Mouse (Mus musculus): Measurements from ENCODE around the gene Olfr922. TPM values are rescaled to one million over a fixed set of nuclear protein-coding genes. Genes with fewer than 3 reads are reported as not detected.

Olfr922 gene
- polyA plus RNA-seq, 1 experiment from 2014 or later, result not detected

Other genes with a start within 250 kb of the Olfr922 start
- not detected in 2 replicates for gene Olfr912, start 234.4 kb upstream of the Olfr922 start, polyA plus RNA-seq (2015; fragmentation: Nextera tagmentation; extraction: Ambion mirVana)
- gene Olfr913, start 221.9 kb upstream of the Olfr922 start, polyA plus RNA-seq (2015; fragmentation: Nextera tagmentation; extraction: Ambion mirVana), result not detected in 2 replicates
- not detected in 2 replicates for gene Olfr914, start 209.5 kb upstream of the Olfr922 start, polyA plus RNA-seq (2015; fragmentation: Nextera tagmentation; extraction: Ambion mirVana)
- not detected in 2 replicates for gene Olfr916, start 154.7 kb upstream of the Olfr922 start, polyA plus RNA-seq (2015; fragmentation: Nextera tagmentation; extraction: Ambion mirVana)
- not detected in 2 replicates for gene Olfr917, start 148.8 kb upstream of the Olfr922 start, polyA plus RNA-seq (2015; fragmentation: Nextera tagmentation; extraction: Ambion mirVana)
- not detected in 2 replicates for gene Olfr918, start 140.0 kb upstream of the Olfr922 start, polyA plus RNA-seq (2015; fragmentation: Nextera tagmentation; extraction: Ambion mirVana)
- not detected in 2 replicates for gene Olfr919, start 110.9 kb upstream of the Olfr922 start, polyA plus RNA-seq (2015; fragmentation: Nextera tagmentation; extraction: Ambion mirVana)
- gene Vwa5a, start 96.3 kb upstream of the Olfr922 start, polyA plus RNA-seq (2015; fragmentation: Nextera tagmentation; extraction: Ambion mirVana), result 4.8 and 8.0 TPM in 2 replicates
- gene Olfr920, start 62.3 kb upstream of the Olfr922 start, polyA plus RNA-seq (2015; fragmentation: Nextera tagmentation; extraction: Ambion mirVana), result not detected in 2 replicates
- gene Olfr921, start 41.5 kb upstream of the Olfr922 start, polyA plus RNA-seq (2015; fragmentation: Nextera tagmentation; extraction: Ambion mirVana), result not detected in 2 replicates
- not detected in 2 replicates for gene Olfr923, start 11.9 kb downstream of the Olfr922 start, polyA plus RNA-seq (2015; fragmentation: Nextera tagmentation; extraction: Ambion mirVana)
- gene Olfr924, start 29.8 kb downstream of the Olfr922 start, polyA plus RNA-seq (2015; fragmentation: Nextera tagmentation; extraction: Ambion mirVana), result not detected in 2 replicates
- gene Olfr26, start 40.4 kb downstream of the Olfr922 start, polyA plus RNA-seq (2015; fragmentation: Nextera tagmentation; extraction: Ambion mirVana), result not detected in 2 replicates
- gene Olfr926, start 62.5 kb downstream of the Olfr922 start, polyA plus RNA-seq (2015; fragmentation: Nextera tagmentation; extraction: Ambion mirVana), result not detected in 2 replicates
- gene Olfr930, start 115.2 kb downstream of the Olfr922 start, polyA plus RNA-seq (2015; fragmentation: Nextera tagmentation; extraction: Ambion mirVana), result not detected in 2 replicates
- gene Olfr933, start 157.7 kb downstream of the Olfr922 start, polyA plus RNA-seq (2015; fragmentation: Nextera tagmentation; extraction: Ambion mirVana), result not detected in 2 replicates
- not detected in 2 replicates for gene Olfr934, start 173.7 kb downstream of the Olfr922 start, polyA plus RNA-seq (2015; fragmentation: Nextera tagmentation; extraction: Ambion mirVana)
- gene Olfr935, start 185.1 kb downstream of the Olfr922 start, polyA plus RNA-seq (2015; fragmentation: Nextera tagmentation; extraction: Ambion mirVana), result not detected in 2 replicates
- gene Olfr146, start 208.8 kb downstream of the Olfr922 start, polyA plus RNA-seq (2015; fragmentation: Nextera tagmentation; extraction: Ambion mirVana), result not detected in 2 replicates